Mouse (Mus musculus): ENCODE results near the gene Arhgap42.

Arhgap42 gene

DNA sequence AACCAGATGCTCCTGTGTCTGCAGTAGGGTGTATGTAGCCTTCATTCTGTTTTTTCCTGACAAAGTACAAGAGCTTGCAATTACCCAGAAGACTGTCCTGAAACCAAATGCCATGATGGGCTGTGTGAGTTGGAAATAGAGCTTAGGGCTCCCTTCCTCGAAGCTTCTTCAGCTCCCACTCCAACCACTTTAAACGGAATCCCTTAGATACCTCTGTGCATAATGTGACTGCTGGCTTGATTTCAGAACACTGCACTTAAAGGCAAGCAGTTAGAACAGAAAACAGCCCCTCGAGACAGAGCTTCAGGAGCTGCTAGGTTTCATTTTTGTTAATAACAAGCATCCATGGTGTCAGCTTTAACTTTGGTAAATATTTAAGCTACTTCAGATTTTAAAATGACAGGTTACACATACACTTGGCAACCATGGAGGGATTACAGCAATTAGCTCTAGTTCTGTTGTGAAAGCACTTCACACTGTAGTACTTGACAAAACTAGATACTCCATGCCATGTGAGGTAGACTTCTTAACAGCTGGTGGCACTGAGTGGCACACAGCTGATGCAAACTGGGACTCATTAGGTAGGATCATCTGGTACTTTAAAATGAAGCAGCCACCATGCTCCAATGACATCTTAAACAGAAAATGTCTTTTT, 201.8 kb downstream of the Arhgap42 start:
- in situ Hi-C loops (cut with MboI, MseI): no loop called here

DNA sequence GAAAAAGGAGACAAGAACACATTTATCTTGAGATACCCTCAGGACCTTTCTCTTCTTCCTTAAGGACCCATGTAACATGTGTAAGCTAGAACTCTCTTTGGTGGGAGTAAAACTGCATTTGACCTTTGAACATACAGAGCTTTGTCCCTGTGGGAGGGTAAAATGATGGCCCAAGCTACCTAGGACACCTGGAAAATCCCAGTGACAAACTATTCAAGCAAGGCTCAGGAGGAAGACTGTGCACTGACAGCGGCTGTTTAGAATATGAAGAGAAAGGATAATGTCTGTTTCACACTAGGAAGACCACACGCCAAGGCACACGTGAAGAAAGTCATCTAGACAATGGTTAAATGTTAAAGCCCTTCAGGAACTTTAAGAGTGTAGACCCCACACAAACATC, 211.0 kb downstream of the Arhgap42 start:
- in situ Hi-C loops (cut with MboI, MseI): no loop called here

- in situ Hi-C loops (cut with MboI, MseI): no loop called here
Observed at GRCm38 (mm10) chr9:9027445-9027844, 211.5 kb downstream of the Arhgap42 start.

DNA sequence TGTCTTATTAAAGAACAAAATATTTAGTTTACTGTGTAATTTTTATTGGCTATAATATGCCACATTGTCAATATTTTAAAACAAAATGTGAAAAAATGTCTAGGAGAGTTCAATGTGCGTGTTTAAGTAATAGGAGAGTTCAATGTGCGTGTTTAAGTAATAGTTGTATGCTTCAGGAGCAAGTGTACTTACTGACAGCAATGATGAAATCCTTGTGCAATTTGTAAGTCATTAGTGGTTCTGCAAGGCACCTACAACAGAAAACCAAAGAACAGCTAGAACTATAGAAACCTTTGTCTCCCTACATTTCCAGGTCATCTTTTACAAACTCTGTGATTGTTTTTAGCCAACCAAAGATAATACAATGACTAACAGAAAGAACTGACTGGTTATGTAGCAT, 223.8 kb downstream of the Arhgap42 start:
- in situ Hi-C loops (cut with MboI, MseI): no loop called here

DNA sequence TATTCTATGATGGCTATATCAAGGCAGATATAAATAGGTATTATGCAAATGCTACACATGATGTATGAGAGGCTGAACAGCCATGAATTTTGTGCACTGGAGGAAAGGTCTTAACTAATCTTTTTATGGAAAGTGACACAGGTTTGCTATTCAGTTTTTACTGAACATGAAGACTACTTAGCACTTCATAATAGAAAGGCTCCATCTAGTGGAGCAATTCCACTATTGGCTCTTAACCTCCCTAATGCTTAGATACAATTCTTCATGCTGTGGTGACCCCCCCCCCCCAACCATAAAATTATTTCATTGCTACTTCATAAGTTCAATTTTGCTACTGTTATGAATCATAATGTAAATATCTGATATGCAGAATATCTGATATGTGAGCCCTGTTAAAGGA, 237.7 kb downstream of the Arhgap42 start:
- in situ Hi-C loops (cut with MboI, MseI): no loop called here

- in situ Hi-C loops (cut with MboI, MseI): no loop called here
Observed at GRCm38 (mm10) chr9:8996494-8996893, 242.4 kb downstream of the Arhgap42 start.

GRCm38 (mm10) chr9:8982315-8982714, 256.6 kb downstream of the Arhgap42 start:
- in situ Hi-C loops (cut with MboI, MseI): no loop called here

DNA sequence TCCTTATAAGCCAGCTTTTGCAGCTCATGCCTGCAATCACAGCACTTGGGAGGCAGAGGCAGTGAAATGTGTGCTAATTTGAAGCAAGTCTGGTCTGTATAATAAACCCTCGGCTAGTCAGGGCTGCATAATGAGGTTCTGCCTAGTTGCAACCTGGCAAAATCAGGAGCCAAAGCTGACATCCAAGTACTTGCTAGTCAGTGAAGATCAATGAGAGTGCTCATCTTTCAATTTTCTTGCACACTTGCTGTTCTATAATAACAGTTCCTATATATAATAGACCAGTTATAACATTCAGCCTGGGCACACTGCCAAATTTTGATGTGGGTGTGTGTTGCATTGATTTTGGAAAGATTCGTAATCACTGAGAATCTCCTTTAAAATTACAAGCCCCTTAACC, 261.1 kb downstream of the Arhgap42 start:
- in situ Hi-C loops (cut with MboI, MseI): no loop called here

GRCm38 (mm10) chr9:8971491-8971890, 267.4 kb downstream of the Arhgap42 start, which contains the start of gene Gm16485:
Gm16485 (plus strand) TSS chr9:8971791.
- in situ Hi-C loops (cut with MboI, MseI): loop anchor here (25.0 kb wide), 1 partner anchor 259 kb away; no protein-coding TSS in a partner anchor

GRCm38 (mm10) chr9:8970240-8970639, 268.7 kb downstream of the Arhgap42 start:
- in situ Hi-C loops (cut with MboI, MseI): loop anchor here (25.0 kb wide), 1 partner anchor 258 kb away; no protein-coding TSS in a partner anchor

GRCm38 (mm10) chr9:8964512-8965133, 274.3 kb downstream of the Arhgap42 start:
- in situ Hi-C loops (cut with MboI, MseI): loop anchor here (25.0 kb wide), 1 partner anchor 252 kb away; no protein-coding TSS in a partner anchor

DNA sequence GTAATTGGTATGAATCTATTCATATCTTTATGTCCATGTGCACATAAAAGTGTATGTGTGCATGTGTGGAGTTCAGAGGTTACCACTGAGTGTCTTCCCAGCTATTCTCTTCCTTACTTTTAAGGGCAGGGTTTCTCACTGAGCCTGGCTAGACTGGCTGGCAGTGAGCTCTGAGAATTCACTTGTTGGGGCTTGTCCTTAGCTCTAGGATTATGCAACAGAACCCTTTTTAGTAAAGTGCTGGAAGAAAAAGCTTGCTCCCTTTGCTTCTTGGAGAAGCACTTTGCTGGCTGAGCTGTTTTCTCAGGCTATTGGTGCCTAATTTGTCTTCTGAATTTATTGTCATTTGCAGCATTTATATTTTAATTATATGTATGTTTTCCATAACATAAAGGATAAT, 285.6 kb downstream of the Arhgap42 start:
- in situ Hi-C loops (cut with MboI, MseI): loop anchor here (25.0 kb wide), 1 partner anchor 241 kb away; no protein-coding TSS in a partner anchor

Measured in T-helper 2 cell (primary cell).